Mouse (Mus musculus): Measurements from ENCODE around the gene Dram1.
A peak's percentile ranks its signal among the peaks of the same experiment; 100 is the strongest.

Dram1 gene

GRCm38 (mm10) chr10:88350687-88351086 lies 28.2 kb downstream of the Dram1 start:
- no peak for DNase-seq (ENCODE audit: low spot score)

GRCm38 (mm10) chr10:88349800-88350199 lies 29.1 kb downstream of the Dram1 start:
- DNase-seq (ENCODE audit: low spot score) = no peak

GRCm38 (mm10) chr10:88346454-88347245 lies 32.2 kb downstream of the Dram1 start:
- no peak for DNase-seq (ENCODE audit: low spot score)

- DNase-seq (ENCODE audit: low spot score) = no peak
These were observed 32.9 kb downstream of the Dram1 start for GRCm38 (mm10) chr10:88345899-88346401.

GRCm38 (mm10) chr10:88341368-88341767 lies 37.5 kb downstream of the Dram1 start:
- no peak for DNase-seq (ENCODE audit: low spot score)

GRCm38 (mm10) chr10:88340660-88341059 lies 38.2 kb downstream of the Dram1 start:
- no peak for DNase-seq (ENCODE audit: low spot score)

- DNase-seq (ENCODE audit: low spot score) = no peak
These were observed 48.2 kb downstream of the Dram1 start for GRCm38 (mm10) chr10:88330695-88331094.

GRCm38 (mm10) chr10:88328056-88328450 lies 50.8 kb downstream of the Dram1 start:
- DNase-seq (ENCODE audit: low spot score) = no peak

GRCm38 (mm10) chr10:88327160-88328055 lies 51.5 kb downstream of the Dram1 start:
- DNase-seq (ENCODE audit: low spot score) = peak; percentile 71

GRCm38 (mm10) chr10:88321739-88322138 lies 57.1 kb downstream of the Dram1 start:
- DNase-seq (ENCODE audit: low spot score) = no peak

- no peak for DNase-seq (ENCODE audit: low spot score)
These were observed 58.0 kb downstream of the Dram1 start for GRCm38 (mm10) chr10:88320714-88321416.

- no peak for DNase-seq (ENCODE audit: low spot score)
These were observed 60.7 kb downstream of the Dram1 start for GRCm38 (mm10) chr10:88318179-88318578.

GRCm38 (mm10) chr10:88317151-88317550 lies 61.7 kb downstream of the Dram1 start:
- no peak for DNase-seq (ENCODE audit: low spot score)

- DNase-seq (ENCODE audit: low spot score) = no peak
These were observed 64.0 kb downstream of the Dram1 start for GRCm38 (mm10) chr10:88314841-88315240.

- DNase-seq (ENCODE audit: low spot score) = no peak
These were observed 69.0 kb downstream of the Dram1 start for GRCm38 (mm10) chr10:88309851-88310250.

GRCm38 (mm10) chr10:88306235-88306634 lies 72.6 kb downstream of the Dram1 start:
- no peak for DNase-seq (ENCODE audit: low spot score)

- peak; percentile 76 for DNase-seq (ENCODE audit: low spot score)
These were observed 74.6 kb downstream of the Dram1 start for GRCm38 (mm10) chr10:88304302-88304701.

- no peak for DNase-seq (ENCODE audit: low spot score)
These were observed 75.8 kb downstream of the Dram1 start for GRCm38 (mm10) chr10:88303079-88303478.

- no peak for DNase-seq (ENCODE audit: low spot score)
These were observed 76.9 kb downstream of the Dram1 start for GRCm38 (mm10) chr10:88301802-88302470.

GRCm38 (mm10) chr10:88296991-88297390 lies 81.9 kb downstream of the Dram1 start:
- DNase-seq (ENCODE audit: low spot score) = peak; percentile 15

- DNase-seq (ENCODE audit: low spot score) = no peak
These were observed 83.8 kb downstream of the Dram1 start for GRCm38 (mm10) chr10:88295091-88295490.

- no peak for DNase-seq (ENCODE audit: low spot score)
These were observed 90.8 kb downstream of the Dram1 start for GRCm38 (mm10) chr10:88288061-88288460.

All from urinary bladder, postnatal 25 days (tissue).